Mouse (Mus musculus) limb, embryonic 14.5 days (tissue): ENCODE measurements at regions not wholly inside any gene's neighbourhood (a gene's known extent, or its start where the extent isn't known, plus 50 kb on each side); places are given as distances from the start of the nearest gene placed in this dataset.

Experiments used
- ATAC-seq: fragments of 200-750 bp; cut with Nextera tagmentation; 2 replicates; pipeline ENCODE4 v1.8.0; 2017; ENCODE audit warnings: low read depth, moderate number of reproducible peaks, moderate TSS enrichment; ENCODE audit not compliant: low FRiP score
- DNase-seq: peaks from one replicate; pipeline ENCODE4 v3.0.0-alpha.2; 2015; ENCODE audit warnings: low spot score
- H3K27ac ChIP-seq: fragments of 300-500 bp; sonication (generic); replicated peaks from 2 replicates; pipeline ENCODE4 v1.5.1; 2014; ENCODE audit warnings: low read depth, mild to moderate bottlenecking, low read length, moderate library complexity, mixed read lengths
- H3K27me3 ChIP-seq: fragments of 300-500 bp; sonication (generic); 2 replicates; pipeline ENCODE4 v1.6.1; 2014; ENCODE audit warnings: low read length, mixed read lengths; ENCODE audit not compliant: control insufficient read depth, insufficient read depth
- H3K36me3 ChIP-seq: fragments of 300-500 bp; sonication (generic); 2 replicates; pipeline ENCODE4 v1.6.1; 2014; ENCODE audit warnings: mild to moderate bottlenecking, low read length, moderate library complexity, mixed read lengths; ENCODE audit not compliant: control insufficient read depth, insufficient read depth
- H3K4me1 ChIP-seq: fragments of 300-500 bp; sonication (generic); 2 replicates; pipeline ENCODE4 v1.6.1; 2014; ENCODE audit warnings: antibody characterized with exemption, low read length, mixed read lengths; ENCODE audit not compliant: control insufficient read depth, insufficient read depth
- H3K4me2 ChIP-seq: fragments of 300-500 bp; sonication (generic); replicated peaks from 2 replicates; pipeline ENCODE4 v1.6.1; 2014; ENCODE audit warnings: low read depth, mild to moderate bottlenecking, low read length, moderate library complexity; ENCODE audit not compliant: severe bottlenecking
- H3K4me3 ChIP-seq: fragments of 300-500 bp; sonication (generic); replicated peaks from 2 replicates; pipeline ENCODE4 v1.5.1; 2014; ENCODE audit warnings: low read length
- H3K9ac ChIP-seq: fragments of 300-500 bp; sonication (generic); 2 replicates; pipeline ENCODE4 v1.6.1; 2014; ENCODE audit warnings: mild to moderate bottlenecking, low read depth, low read length, moderate library complexity; ENCODE audit not compliant: severe bottlenecking
- H3K9me3 ChIP-seq: fragments of 300-500 bp; sonication (generic); 2 replicates; pipeline ENCODE4 v1.6.1; 2016; ENCODE audit warnings: low read length; ENCODE audit not compliant: control insufficient read depth
- POLR2A ChIP-seq: fragments of 200-500 bp; IDR thresholded peaks from 2 replicates; pipeline ENCODE4 v1.8.0; 2012; ENCODE audit warnings: inconsistent platforms, mild to moderate bottlenecking, moderate library complexity, borderline replicate concordance; ENCODE audit not compliant: insufficient read depth, insufficient read length; ENCODE audit errors: extremely low read depth
- WGBS: fragments of 180-500 bp; shearing (Covaris S2); extraction: QIAGEN DNeasy Blood & Tissue Kit; methylation state at CpG from one replicate; pipeline ENCODE4 v1.1.7; 2014; 5-methylcytosine and 5-hydroxymethylcytosine counted together

- Histone ChIP-seq H3K9ac (no peak overlapping the region), H3K27ac (no peak overlapping the region), H3K4me2 (no peak overlapping the region), H3K4me3 (no peak overlapping the region), H3K36me3 (no peaks in the 10 kb centered on the region), H3K9me3 (no peaks in the 10 kb centered on the region), H3K4me1 (peaks cover 4% of the 10 kb centered on the region; the same call in 1 of the 2 replicates), H3K27me3 (no peaks in the 10 kb centered on the region)
- 58% methylated on average over 2 of the region's 2 CpGs for WGBS
- DNase-seq (no peak), ATAC-seq (no peak)
- TF ChIP-seq POLR2A = no peak
Observed at GRCm38 (mm10) chr1:56294391-56294790, 342.8 kb downstream of the Hsfy2 start.

- H3K36me3 ChIP-seq = no peaks in the 10 kb centered on the region
- WGBS = 57% methylated on average over 1 of the region's 1 CpGs
- H3K9me3 ChIP-seq = no peaks in the 10 kb centered on the region
- H3K4me3 ChIP-seq = no peak overlapping the region
- no peak overlapping the region for H3K4me2 ChIP-seq
- peak; percentile 64 for DNase-seq
- no peak for TF ChIP-seq POLR2A
- peaks cover 4% of the 10 kb centered on the region; the same call in 1 of the 2 replicates for H3K4me1 ChIP-seq
- no peak for ATAC-seq
- no peak overlapping the region for H3K27ac ChIP-seq
- no peak overlapping the region for H3K9ac ChIP-seq
- H3K27me3 ChIP-seq = no peaks in the 10 kb centered on the region
Observed at GRCm38 (mm10) chr1:56289748-56290147, 347.5 kb downstream of the Hsfy2 start.

- Histone ChIP-seq H3K9ac (no peak overlapping the region), H3K9me3 (no peaks in the 10 kb centered on the region), H3K4me3 (no peak overlapping the region), H3K27ac (no peak overlapping the region), H3K4me1 (peaks cover 4% of the 10 kb centered on the region; the same call in 1 of the 2 replicates), H3K27me3 (no peaks in the 10 kb centered on the region), H3K4me2 (no peak overlapping the region), H3K36me3 (no peaks in the 10 kb centered on the region)
- ATAC-seq (no peak), DNase-seq (no peak)
- WGBS = 30% methylated on average over 12 of the region's 12 CpGs
- no peak for TF ChIP-seq POLR2A
Observed at GRCm38 (mm10) chr1:56286386-56287045, 350.7 kb downstream of the Hsfy2 start.

- 65% methylated on average over 2 of the region's 2 CpGs for WGBS
- H3K36me3 ChIP-seq = no peaks in the 10 kb centered on the region
- H3K9me3 ChIP-seq = no peaks in the 10 kb centered on the region
- no peaks in the 10 kb centered on the region for H3K27me3 ChIP-seq
- no peak overlapping the region for H3K27ac ChIP-seq
- no peak for TF ChIP-seq POLR2A
- no peak overlapping the region for H3K9ac ChIP-seq
- ATAC-seq (no peak), DNase-seq (no peak)
- no peaks in the 10 kb centered on the region for H3K4me1 ChIP-seq
- H3K4me2 ChIP-seq = no peak overlapping the region
- H3K4me3 ChIP-seq = no peak overlapping the region
Observed at GRCm38 (mm10) chr1:56261708-56262107, 375.5 kb downstream of the Hsfy2 start.

GRCm38 (mm10) chr1:56260759-56261158 is 376.5 kb downstream of the Hsfy2 start:
- H3K27me3 ChIP-seq = no peaks in the 10 kb centered on the region
- H3K9me3 ChIP-seq = no peaks in the 10 kb centered on the region
- ATAC-seq (no peak), DNase-seq (no peak)
- no peak overlapping the region for H3K4me2 ChIP-seq
- H3K9ac ChIP-seq = no peak overlapping the region
- no peaks in the 10 kb centered on the region for H3K36me3 ChIP-seq
- no peak for TF ChIP-seq POLR2A
- no peak overlapping the region for H3K4me3 ChIP-seq
- no peaks in the 10 kb centered on the region for H3K4me1 ChIP-seq
- 78% methylated on average over 2 of the region's 2 CpGs for WGBS
- no peak overlapping the region for H3K27ac ChIP-seq
